Mouse (Mus musculus) hindbrain, embryonic 14.5 days (tissue): Measurements from ENCODE around the gene Sult2b1. TPM values are rescaled to one million over a fixed set of nuclear protein-coding genes. Genes with fewer than 3 reads are reported as not detected.

Experiments used
- ATAC-seq: fragments of 200-750 bp; cut with Nextera tagmentation; 2 replicates; pipeline ENCODE4 v1.8.0; 2017; ENCODE audit warnings: moderate number of reproducible peaks, mild to moderate bottlenecking, moderate TSS enrichment, moderate library complexity; ENCODE audit not compliant: low FRiP score
- DNase-seq: peaks from one replicate; pipeline ENCODE4 v3.0.0-alpha.2; 2015; ENCODE audit warnings: low spot score
- H3K27ac ChIP-seq: fragments of 300-500 bp; sonication (generic); 2 replicates; pipeline ENCODE4 v1.5.1; 2014; ENCODE audit warnings: mild to moderate bottlenecking, moderate library complexity
- H3K27me3 ChIP-seq: fragments of 300-500 bp; sonication (generic); 2 replicates; pipeline ENCODE4 v1.6.1; 2014; ENCODE audit warnings: mild to moderate bottlenecking, low read length, mixed read lengths; ENCODE audit not compliant: control insufficient read depth, insufficient read depth
- H3K36me3 ChIP-seq: fragments of 300-500 bp; sonication (generic); replicated peaks from 2 replicates; pipeline ENCODE4 v1.6.1; 2014; ENCODE audit not compliant: control insufficient read depth, insufficient read depth
- H3K4me1 ChIP-seq: fragments of 300-500 bp; sonication (generic); replicated peaks from 2 replicates; pipeline ENCODE4 v1.6.1; 2014; ENCODE audit warnings: antibody characterized with exemption, low read length, mixed read lengths; ENCODE audit not compliant: control insufficient read depth, insufficient read depth
- H3K4me2 ChIP-seq: fragments of 300-500 bp; sonication (generic); replicated peaks from 2 replicates; pipeline ENCODE4 v1.6.1; 2014; ENCODE audit warnings: mild to moderate bottlenecking, moderate library complexity
- H3K4me3 ChIP-seq: fragments of 300-500 bp; sonication (generic); replicated peaks from 2 replicates; pipeline ENCODE4 v1.5.1; 2014; ENCODE audit warnings: mild to moderate bottlenecking, low read length
- H3K9ac ChIP-seq: fragments of 300-500 bp; sonication (generic); 2 replicates; pipeline ENCODE4 v1.6.1; 2014
- H3K9me3 ChIP-seq: fragments of 300-500 bp; sonication (generic); 2 replicates; pipeline ENCODE4 v1.6.1; 2016; ENCODE audit warnings: low read length; ENCODE audit not compliant: control insufficient read depth
- WGBS: fragments of 180-500 bp; shearing (Covaris S2); extraction: QIAGEN DNeasy Blood & Tissue Kit; methylation state at CpG from one replicate; pipeline ENCODE4 v1.1.7; 2014; 5-methylcytosine and 5-hydroxymethylcytosine counted together
- polyA plus RNA-seq: library from polyadenylated mRNA; unstranded; fragments of >200 nt; fragmentation: Nextera tagmentation; extraction: Ambion mirVana; gene quantifications from 2 replicates; pipeline ENCODE4 v1.2.1, GENCODE M21; 2014

The Sult2b1 gene
- polyA plus RNA-seq, 1 experiment from 2014 or later = 7.3 TPM

DNA sequence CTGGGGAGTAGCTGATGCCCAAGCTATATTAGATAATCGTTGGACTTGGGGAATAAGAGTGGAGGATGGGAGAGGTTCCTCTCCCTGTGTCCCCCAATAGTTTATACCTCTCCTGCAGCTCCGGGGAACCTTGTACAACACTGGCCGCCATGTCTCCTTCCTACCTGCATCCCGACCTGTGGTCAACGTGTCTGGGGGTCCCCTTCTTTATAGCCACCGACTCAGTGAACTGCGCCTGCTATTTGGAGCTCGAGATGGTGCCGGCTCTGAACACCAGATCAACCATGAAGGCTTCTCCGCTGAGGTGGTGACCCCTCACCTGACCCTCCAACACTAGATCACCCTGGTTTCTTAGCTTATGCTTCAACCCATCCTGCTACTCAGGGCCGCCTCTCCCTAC is 82.2 kb downstream of the Sult2b1 start:
- H3K4me1 ChIP-seq = peaks cover 40% of the 10 kb centered on the region
- H3K27me3 ChIP-seq = peaks cover 13% of the 10 kb centered on the region
- no peaks in the 10 kb centered on the region for H3K9me3 ChIP-seq
- H3K4me3 ChIP-seq = no peak overlapping the region
- ATAC-seq (no peak), DNase-seq (no peak)
- WGBS = 95% methylated on average over 11 of the region's 11 CpGs
- H3K27ac ChIP-seq = no peak overlapping the region
- H3K9ac ChIP-seq = no peak overlapping the region
- no peak overlapping the region for H3K4me2 ChIP-seq
- no peaks in the 10 kb centered on the region for H3K36me3 ChIP-seq

DNA sequence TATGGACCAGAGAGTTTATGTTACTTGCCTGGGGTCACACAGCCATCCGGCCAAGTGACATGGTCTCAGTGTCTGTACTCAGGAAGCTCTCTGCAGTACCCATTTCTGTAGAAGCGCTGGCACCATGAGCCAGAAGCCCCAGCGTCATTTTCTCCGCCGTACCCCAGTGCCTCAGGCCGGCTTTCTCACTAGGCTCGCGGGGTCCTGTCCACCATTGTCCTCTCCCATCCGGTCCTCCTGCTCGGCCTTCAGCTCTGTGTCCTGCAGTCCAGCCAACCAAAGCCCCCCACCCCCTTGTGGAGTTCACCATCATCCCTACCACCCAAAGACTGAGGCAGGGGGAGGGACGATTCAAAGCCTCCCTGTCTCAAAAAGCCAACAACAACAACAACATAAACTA is 82.9 kb downstream of the Sult2b1 start:
- Histone ChIP-seq H3K9ac (no peak overlapping the region), H3K4me1 (peaks cover 33% of the 10 kb centered on the region), H3K4me3 (peak overlapping the region; percentile 53; the same call in 1 of the 2 replicates), H3K36me3 (no peaks in the 10 kb centered on the region), H3K27ac (no peak overlapping the region), H3K4me2 (peak overlapping the region; percentile 91), H3K9me3 (no peaks in the 10 kb centered on the region), H3K27me3 (peaks cover 13% of the 10 kb centered on the region)
- DNase-seq = no peak
- ATAC-seq = no peak
- WGBS = 84% methylated on average over 11 of the region's 11 CpGs

DNA sequence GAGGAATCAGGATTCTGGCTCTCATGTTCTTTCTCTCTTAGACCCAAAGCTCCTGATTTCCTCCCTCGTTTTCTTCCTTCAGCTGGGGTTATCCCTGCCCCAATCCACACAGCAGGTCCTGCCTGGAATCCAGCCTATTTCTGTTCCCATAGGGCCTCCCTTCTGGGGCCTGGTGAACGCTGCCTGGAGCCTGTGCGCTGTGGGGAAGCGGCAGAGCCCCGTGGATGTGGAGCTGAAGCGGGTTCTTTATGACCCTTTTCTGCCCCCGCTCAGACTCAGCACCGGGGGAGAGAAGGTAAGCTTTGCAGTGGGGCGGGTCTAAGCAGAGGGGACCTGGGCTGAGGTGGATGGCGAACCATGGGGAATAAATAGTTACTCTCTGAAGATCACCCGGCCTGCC is 83.4 kb downstream of the Sult2b1 start:
- Histone ChIP-seq H3K4me1 (peaks cover 28% of the 10 kb centered on the region), H3K27me3 (peaks cover 13% of the 10 kb centered on the region), H3K9ac (peak overlapping the region; percentile 31), H3K27ac (0 out of 2 replicates have a peak overlapping the region, but pooled peaks have one; percentile 7), H3K36me3 (no peaks in the 10 kb centered on the region), H3K4me2 (peak overlapping the region; percentile 91), H3K4me3 (peak overlapping the region; percentile 53), H3K9me3 (no peaks in the 10 kb centered on the region)
- no peak for DNase-seq
- 29% methylated on average over 11 of the region's 11 CpGs for WGBS
- no peak for ATAC-seq

DNA sequence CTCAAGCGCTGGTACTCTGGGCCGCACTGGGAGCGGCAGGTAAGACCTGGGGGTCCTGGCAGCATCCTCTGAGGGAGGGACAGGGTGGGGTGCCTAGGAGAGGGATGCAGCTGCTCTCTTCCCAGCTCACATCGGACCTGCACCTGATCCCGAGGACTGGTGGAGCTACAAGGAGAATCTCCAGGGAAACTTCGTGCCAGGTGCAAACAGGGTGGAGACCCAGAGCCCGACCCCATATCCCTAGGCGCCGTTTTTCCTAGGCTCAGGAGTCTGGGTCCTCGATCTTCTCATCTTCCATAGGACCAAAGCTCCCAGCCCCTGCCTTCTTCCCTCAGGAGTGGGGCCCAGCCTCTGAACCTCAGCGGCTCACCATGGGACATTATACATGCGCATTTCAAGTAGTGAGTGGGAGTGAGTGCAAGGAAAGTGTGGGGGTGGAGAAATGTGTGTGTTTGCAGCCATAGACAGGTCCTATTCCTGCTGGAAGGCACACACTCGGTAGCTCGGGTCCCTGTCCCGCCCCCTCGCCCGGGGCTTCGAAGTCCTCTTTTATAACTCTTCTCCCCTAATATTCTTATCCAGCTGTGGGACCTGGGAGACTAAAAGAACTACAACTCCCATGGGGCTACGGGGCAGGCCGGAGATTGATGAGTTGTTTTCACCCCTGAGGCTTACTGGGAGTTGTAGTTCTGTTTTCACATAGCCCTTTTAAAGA is 84.0 kb downstream of the Sult2b1 start:
- DNase-seq (peak; percentile 88), ATAC-seq (no peak; the same call in 1 of the 2 replicates)
- under 1% methylated on average over 20 of the region's 20 CpGs for WGBS
- peaks cover 22% of the 10 kb centered on the region for H3K4me1 ChIP-seq
- H3K4me3 ChIP-seq = peak overlapping the region; percentile 53
- peaks cover 13% of the 10 kb centered on the region for H3K27me3 ChIP-seq
- H3K36me3 ChIP-seq = no peaks in the 10 kb centered on the region
- no peaks in the 10 kb centered on the region for H3K9me3 ChIP-seq
- peak overlapping the region; percentile 78 for H3K9ac ChIP-seq
- peak overlapping the region; percentile 91 for H3K4me2 ChIP-seq
- peak overlapping the region; percentile 75 for H3K27ac ChIP-seq

DNA sequence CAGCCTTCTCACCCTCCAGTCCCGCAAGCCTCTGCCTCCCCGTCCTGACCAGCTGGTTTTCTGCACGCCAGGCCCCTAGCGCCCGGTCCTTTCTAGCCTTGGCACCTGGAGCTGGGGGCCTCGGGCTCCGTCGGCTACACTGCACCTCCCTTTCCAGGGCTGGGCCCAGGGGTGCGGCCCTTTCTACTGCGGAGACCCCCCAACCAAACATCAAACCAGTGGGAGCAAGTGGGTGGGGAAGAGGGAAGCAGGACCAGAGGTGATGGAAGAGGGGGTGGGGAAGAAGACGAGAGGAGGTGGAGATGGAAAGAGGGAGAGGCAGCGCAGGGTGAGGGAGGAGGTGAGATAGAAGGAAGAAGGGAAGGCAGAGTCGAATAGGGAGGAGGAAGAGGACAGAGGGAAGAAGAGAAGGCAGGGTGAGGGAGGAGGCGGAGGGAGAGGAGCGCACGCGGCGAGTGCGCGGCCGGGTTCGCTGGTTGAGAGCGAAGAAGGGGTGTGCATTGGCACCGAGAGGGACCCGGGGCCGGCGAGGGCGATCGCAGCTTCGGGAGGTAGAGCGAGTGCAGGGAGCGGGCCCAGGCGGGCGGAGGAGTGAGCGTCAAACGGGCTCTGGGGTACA is 84.8 kb downstream of the Sult2b1 start, which contains the start of gene Car11:
Gene Car11 (plus strand): TSS at position 321 of the 619 bp plus-strand sequence.
- H3K9me3 ChIP-seq = no peaks in the 10 kb centered on the region
- peaks cover 18% of the 10 kb centered on the region for H3K4me1 ChIP-seq
- peaks cover 13% of the 10 kb centered on the region for H3K27me3 ChIP-seq
- peak within 1 kb of the TSS; percentile 75 for H3K27ac ChIP-seq
- WGBS = 2% methylated on average over 33 of the region's 36 CpGs
- peak within 1 kb of the TSS; percentile 53 for H3K4me3 ChIP-seq
- peak within 1 kb of the TSS; percentile 78 for H3K9ac ChIP-seq
- no peaks in the 10 kb centered on the region for H3K36me3 ChIP-seq
- no peak for ATAC-seq
- H3K4me2 ChIP-seq = peak within 1 kb of the TSS; percentile 91
- no peak for DNase-seq

DNA sequence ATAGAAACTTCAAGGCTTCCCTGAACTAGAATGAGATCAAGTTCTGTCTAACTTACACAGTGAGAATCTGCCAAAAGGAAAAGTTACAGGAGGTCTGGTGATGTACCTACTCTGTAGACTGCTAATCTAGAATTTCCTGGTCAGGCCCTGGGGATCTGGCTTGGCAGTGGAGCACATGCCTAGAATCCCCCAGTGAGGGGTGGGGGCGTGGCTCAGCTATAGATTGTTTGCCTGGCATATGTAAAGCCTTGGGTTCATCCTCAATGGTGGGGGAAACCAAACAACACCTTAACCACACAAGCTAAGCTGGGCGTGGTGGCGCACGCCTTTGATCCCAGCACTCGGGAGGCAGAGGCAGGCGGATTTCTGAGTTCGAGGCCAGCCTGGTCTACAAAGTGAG is 86.6 kb downstream of the Sult2b1 start:
- Histone ChIP-seq H3K27me3 (peaks cover 13% of the 10 kb centered on the region), H3K4me1 (peaks cover 9% of the 10 kb centered on the region), H3K9ac (no peak overlapping the region), H3K36me3 (no peaks in the 10 kb centered on the region), H3K4me2 (no peak overlapping the region), H3K9me3 (no peaks in the 10 kb centered on the region), H3K27ac (no peak overlapping the region), H3K4me3 (no peak overlapping the region)
- DNase-seq = no peak
- no peak for ATAC-seq
- WGBS = 83% methylated on average over 5 of the region's 7 CpGs

DNA sequence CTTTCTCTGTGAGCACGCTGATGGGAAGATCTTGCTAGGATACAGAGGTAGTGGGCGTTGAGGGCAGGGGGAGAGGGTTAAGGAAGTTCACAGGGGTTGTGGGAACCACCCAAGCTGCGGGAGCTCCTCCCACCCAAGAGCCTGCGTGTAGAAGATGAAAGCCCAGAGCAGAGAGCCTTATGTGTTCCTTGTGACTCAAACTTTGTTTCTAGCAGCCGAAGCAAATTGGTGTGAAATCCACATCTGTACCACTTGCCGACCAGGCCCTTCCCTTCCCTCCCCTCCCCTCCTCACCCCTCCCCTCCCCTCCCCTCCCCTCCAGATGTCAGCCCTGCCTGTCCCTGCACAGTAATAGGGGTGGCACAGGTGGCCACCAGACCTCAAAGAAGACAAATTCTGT is 89.4 kb downstream of the Sult2b1 start:
- no peak overlapping the region for H3K4me2 ChIP-seq
- H3K27me3 ChIP-seq = peaks cover 13% of the 10 kb centered on the region
- no peaks in the 10 kb centered on the region for H3K9me3 ChIP-seq
- no peak overlapping the region for H3K27ac ChIP-seq
- no peak overlapping the region for H3K4me3 ChIP-seq
- 7% methylated on average over 6 of the region's 6 CpGs for WGBS
- H3K4me1 ChIP-seq = no peaks in the 10 kb centered on the region; the same call in 1 of the 2 replicates
- DNase-seq (no peak), ATAC-seq (no peak)
- no peaks in the 10 kb centered on the region for H3K36me3 ChIP-seq
- H3K9ac ChIP-seq = no peak overlapping the region

DNA sequence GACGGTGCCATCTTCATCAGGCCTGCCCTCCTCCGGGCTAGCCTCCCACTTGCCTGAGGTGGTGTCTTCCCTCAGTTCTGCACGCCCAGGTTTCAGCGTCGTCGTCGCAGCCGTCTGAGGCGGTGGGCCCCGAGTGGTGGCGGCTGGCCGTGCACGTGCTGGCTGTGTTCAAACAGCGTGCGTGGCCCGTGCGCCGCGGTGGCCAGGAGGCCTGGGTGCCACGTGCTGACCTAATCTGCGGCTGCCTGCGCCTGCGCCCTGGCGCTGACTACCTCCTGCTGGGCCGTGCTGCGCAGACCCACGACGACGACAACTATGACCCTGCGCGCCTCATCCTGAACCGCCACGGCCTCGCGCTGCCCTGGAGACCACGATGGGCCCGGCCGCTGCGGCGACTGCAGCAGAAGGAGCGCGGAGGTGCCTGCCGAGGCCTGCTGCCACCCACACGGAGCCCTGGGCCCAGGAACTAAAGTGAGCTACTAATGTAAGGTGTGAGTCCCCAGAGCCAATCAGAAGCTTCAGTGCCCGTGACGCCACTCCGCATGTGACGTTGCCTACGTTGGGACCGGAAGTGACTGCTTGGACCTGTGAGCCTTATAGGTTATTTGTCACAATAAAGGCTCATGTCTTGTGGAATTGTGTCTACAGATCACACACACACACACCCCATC is 90.4 kb downstream of the Sult2b1 start, which contains the start of gene Sec1:
Gene Sec1 (minus strand): TSS at position 482 of the 671 bp plus-strand sequence.
- no peaks in the 10 kb centered on the region for H3K9me3 ChIP-seq
- no peaks in the 10 kb centered on the region for H3K36me3 ChIP-seq
- WGBS = 91% methylated on average over 50 of the region's 50 CpGs
- H3K9ac ChIP-seq = no peak within 1 kb of the TSS
- no peak within 1 kb of the TSS for H3K27ac ChIP-seq
- ATAC-seq (no peak), DNase-seq (no peak)
- H3K4me1 ChIP-seq = no peaks in the 10 kb centered on the region
- peaks cover 10% of the 10 kb centered on the region for H3K27me3 ChIP-seq
- H3K4me2 ChIP-seq = no peak within 1 kb of the TSS
- no peak within 1 kb of the TSS for H3K4me3 ChIP-seq

DNA sequence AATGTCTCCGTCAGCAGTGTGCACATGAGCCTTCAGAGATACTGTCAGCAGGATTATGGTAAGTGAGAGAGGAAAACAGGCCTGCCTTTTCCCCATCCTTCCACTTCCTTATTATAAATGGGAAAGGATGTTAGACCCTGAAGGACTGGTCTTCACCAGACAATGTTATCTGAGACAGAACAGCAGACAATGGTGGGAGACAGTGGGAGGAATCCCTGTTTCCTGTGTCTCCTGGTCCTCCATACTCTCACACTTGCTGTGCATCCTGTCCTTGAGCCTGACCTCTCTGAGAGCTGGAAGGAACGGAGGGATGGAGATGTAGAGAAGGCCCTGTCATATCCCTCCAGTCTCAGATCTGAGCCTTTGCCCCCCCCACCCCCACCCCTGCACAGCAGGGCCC is 92.1 kb downstream of the Sult2b1 start:
- Histone ChIP-seq H3K27me3 (no peaks in the 10 kb centered on the region), H3K9ac (no peak overlapping the region), H3K36me3 (no peaks in the 10 kb centered on the region), H3K4me3 (no peak overlapping the region), H3K4me2 (no peak overlapping the region), H3K4me1 (no peaks in the 10 kb centered on the region), H3K27ac (no peak overlapping the region), H3K9me3 (no peaks in the 10 kb centered on the region)
- no peak for DNase-seq
- no peak for ATAC-seq
- 83% methylated on average over 2 of the region's 2 CpGs for WGBS
